Mouse (Mus musculus) kidney, adult 9 months (tissue): ENCODE results near the gene Etv1.
"Not testable (repeated sequence)": the region's sequence is repeated elsewhere in the genome, so short reads cannot be mapped to it uniquely, and the experiment has no call there.

Experiments
- DNase-seq: peaks from one replicate; pipeline ENCODE4 v3.0.0; 2022

Gene Etv1

GRCm38 (mm10) chr12:38820642-38821041, 41.5 kb downstream of the Etv1 start:
- DNase-seq: no peak

GRCm38 (mm10) chr12:38824405-38824804, 45.2 kb downstream of the Etv1 start:
- DNase-seq: no peak

GRCm38 (mm10) chr12:38832981-38833380, 53.8 kb downstream of the Etv1 start:
- no peak for DNase-seq

GRCm38 (mm10) chr12:38834581-38834980, 55.4 kb downstream of the Etv1 start:
- DNase-seq: no peak

GRCm38 (mm10) chr12:38834986-38835385, 55.8 kb downstream of the Etv1 start:
- not testable (repeated sequence) for DNase-seq

- no peak for DNase-seq
Measured at GRCm38 (mm10) chr12:38843801-38844295, 64.7 kb downstream of the Etv1 start.

GRCm38 (mm10) chr12:38847500-38848261, 68.5 kb downstream of the Etv1 start:
- DNase-seq: no peak

GRCm38 (mm10) chr12:38849994-38850393, 70.8 kb downstream of the Etv1 start:
- DNase-seq: no peak

- no peak for DNase-seq
Measured at GRCm38 (mm10) chr12:38854274-38854673, 75.1 kb downstream of the Etv1 start.

- DNase-seq: no peak
Measured at GRCm38 (mm10) chr12:38854751-38855150, 75.6 kb downstream of the Etv1 start.

GRCm38 (mm10) chr12:38859675-38860074, 80.5 kb downstream of the Etv1 start:
- no peak for DNase-seq

- no peak for DNase-seq
Measured at GRCm38 (mm10) chr12:38860168-38861115, 81.3 kb downstream of the Etv1 start.

GRCm38 (mm10) chr12:38863395-38863794, 84.2 kb downstream of the Etv1 start:
- no peak for DNase-seq

- no peak for DNase-seq
Measured at GRCm38 (mm10) chr12:38863982-38864828, 85.0 kb downstream of the Etv1 start.

- no peak for DNase-seq
Measured at GRCm38 (mm10) chr12:38874470-38874995, 95.4 kb downstream of the Etv1 start.

- DNase-seq: no peak
Measured at GRCm38 (mm10) chr12:38904516-38904915, 125.3 kb downstream of the Etv1 start.

- DNase-seq: no peak
Measured at GRCm38 (mm10) chr12:38906314-38906713, 127.1 kb downstream of the Etv1 start.

GRCm38 (mm10) chr12:38906812-38907211, 127.6 kb downstream of the Etv1 start:
- no peak for DNase-seq

- no peak for DNase-seq
Measured at GRCm38 (mm10) chr12:38908947-38909346, 129.8 kb downstream of the Etv1 start.
